Mouse (Mus musculus): ENCODE data around the gene Olfr692. TPM values are rescaled to one million over a fixed set of nuclear protein-coding genes. Genes with fewer than 3 reads are reported as not detected.

Olfr692 gene
- polyA plus RNA-seq, 1 experiment from 2014 or later = not detected

DNA sequence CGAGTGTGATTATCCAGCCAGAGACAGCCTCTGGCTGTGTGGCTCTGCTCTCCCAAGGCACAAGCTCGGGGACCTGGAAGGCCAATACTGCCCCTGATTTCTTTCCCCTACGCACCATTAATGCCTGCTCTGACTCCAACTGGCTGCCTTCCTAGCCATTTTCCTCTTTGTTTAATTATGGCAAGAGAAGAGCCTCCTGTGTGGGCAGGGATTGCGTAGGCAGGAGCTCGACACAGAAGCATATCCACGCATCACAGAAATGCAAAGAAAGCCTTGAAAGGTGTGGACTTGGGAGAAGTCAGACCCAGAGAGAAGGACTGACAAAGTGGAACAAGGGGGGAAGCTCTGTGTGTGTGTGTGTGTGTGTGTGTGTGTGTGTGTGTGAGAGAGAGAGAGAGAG lies 46.4 kb downstream of the Olfr692 start:
- Histone ChIP-seq H3K4me2 (replicated peaks; ENCODE audit: low read depth, low read length) (no peak overlapping the region), H3K27me3 (ENCODE audit: control insufficient read depth, insufficient read depth, low read length) (no peaks in the 10 kb centered on the region), H3K9ac (replicated peaks; ENCODE audit: low read depth, low read length) (no peak overlapping the region), H3K27ac (ENCODE audit: low read length) (no peak overlapping the region), H3K4me3 (ENCODE audit: low read depth, low read length) (no peak overlapping the region), H3K36me3 (ENCODE audit: control insufficient read depth, insufficient read depth, low read length) (no peaks in the 10 kb centered on the region), H3K4me1 (ENCODE audit: control insufficient read depth, insufficient read depth, low read length) (no peaks in the 10 kb centered on the region), H3K9me3 (ENCODE audit: control insufficient read depth, low read depth, low read length) (no peaks in the 10 kb centered on the region)
- ATAC-seq (ENCODE audit: insufficient number of reproducible peaks, insufficient read depth, low FRiP score, low read depth) = no peak
- WGBS = 47% methylated on average over 6 of the region's 6 CpGs

DNA sequence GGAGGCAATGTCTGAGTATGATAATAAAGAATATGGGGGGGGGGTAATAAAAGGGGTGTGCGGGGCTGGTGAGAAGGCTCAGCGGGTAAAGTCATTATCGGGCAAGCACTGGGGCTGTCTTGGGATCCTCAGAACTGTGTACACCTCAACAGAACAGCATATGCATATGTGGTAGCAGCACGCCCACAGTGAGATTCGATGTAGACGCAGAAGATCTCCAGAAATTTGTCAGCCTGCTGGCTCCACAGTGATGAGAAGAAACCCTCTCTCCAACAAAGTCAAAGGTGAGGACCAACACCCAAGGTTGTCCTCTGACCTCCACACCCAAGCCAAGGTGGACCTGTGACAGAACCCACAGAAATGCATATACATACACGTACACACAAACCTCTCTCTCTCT lies 48.5 kb downstream of the Olfr692 start:
- WGBS = 91% methylated on average over 7 of the region's 7 CpGs
- H3K27ac ChIP-seq (ENCODE audit: low read length) = no peak overlapping the region
- no peak overlapping the region for H3K9ac ChIP-seq (replicated peaks; ENCODE audit: low read depth, low read length)
- no peak overlapping the region for H3K4me2 ChIP-seq (replicated peaks; ENCODE audit: low read depth, low read length)
- ATAC-seq (ENCODE audit: insufficient number of reproducible peaks, insufficient read depth, low FRiP score, low read depth) = no peak
- no peaks in the 10 kb centered on the region for H3K4me1 ChIP-seq (ENCODE audit: control insufficient read depth, insufficient read depth, low read length)
- no peaks in the 10 kb centered on the region for H3K36me3 ChIP-seq (ENCODE audit: control insufficient read depth, insufficient read depth, low read length)
- H3K9me3 ChIP-seq (ENCODE audit: control insufficient read depth, low read depth, low read length) = no peaks in the 10 kb centered on the region
- H3K27me3 ChIP-seq (ENCODE audit: control insufficient read depth, insufficient read depth, low read length) = no peaks in the 10 kb centered on the region
- H3K4me3 ChIP-seq (ENCODE audit: low read depth, low read length) = no peak overlapping the region

DNA sequence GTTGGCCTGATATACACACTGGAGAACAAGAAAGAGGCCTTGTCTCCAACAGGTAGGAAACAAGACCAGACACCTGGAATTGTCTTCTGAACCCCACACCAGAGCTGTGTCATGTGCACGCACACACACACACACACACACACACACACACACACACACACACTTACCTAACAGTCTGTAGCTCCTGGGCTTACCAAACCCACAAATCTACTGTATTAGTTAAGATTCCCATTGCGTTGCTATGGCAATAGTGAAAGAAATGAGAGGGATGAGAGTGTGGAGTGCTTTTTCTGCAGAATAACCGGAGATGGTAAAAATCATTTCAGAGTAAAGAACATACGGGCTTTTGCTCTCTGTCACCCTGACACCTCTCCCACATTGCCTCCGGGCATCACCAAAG lies 50.1 kb downstream of the Olfr692 start:
- H3K36me3 ChIP-seq (ENCODE audit: control insufficient read depth, insufficient read depth, low read length) = no peaks in the 10 kb centered on the region
- H3K27me3 ChIP-seq (ENCODE audit: control insufficient read depth, insufficient read depth, low read length) = no peaks in the 10 kb centered on the region
- H3K27ac ChIP-seq (ENCODE audit: low read length) = no peak overlapping the region
- no peak overlapping the region for H3K9ac ChIP-seq (replicated peaks; ENCODE audit: low read depth, low read length)
- no peaks in the 10 kb centered on the region for H3K4me1 ChIP-seq (ENCODE audit: control insufficient read depth, insufficient read depth, low read length)
- H3K4me2 ChIP-seq (replicated peaks; ENCODE audit: low read depth, low read length) = no peak overlapping the region
- no peak overlapping the region for H3K4me3 ChIP-seq (ENCODE audit: low read depth, low read length)
- WGBS = 78% methylated on average over 5 of the region's 5 CpGs
- ATAC-seq (ENCODE audit: insufficient number of reproducible peaks, insufficient read depth, low FRiP score, low read depth) = no peak
- H3K9me3 ChIP-seq (ENCODE audit: control insufficient read depth, low read depth, low read length) = no peaks in the 10 kb centered on the region

Other genes with a start within 250 kb of the Olfr692 start
- not detected in 2 replicates for gene Olfr683, start 221.2 kb upstream of the Olfr692 start, polyA plus RNA-seq (2014; fragmentation: Nextera tagmentation; extraction: Ambion mirVana)
- gene Olfr684, start 204.6 kb upstream of the Olfr692 start, polyA plus RNA-seq (2014; fragmentation: Nextera tagmentation; extraction: Ambion mirVana) = not detected in 2 replicates
- not detected in 2 replicates for gene Olfr685, start 182.2 kb upstream of the Olfr692 start, polyA plus RNA-seq (2014; fragmentation: Nextera tagmentation; extraction: Ambion mirVana)
- not detected in 2 replicates for gene Olfr686, start 160.7 kb upstream of the Olfr692 start, polyA plus RNA-seq (2014; fragmentation: Nextera tagmentation; extraction: Ambion mirVana)
- not detected in 2 replicates for gene Olfr688, start 80.1 kb upstream of the Olfr692 start, polyA plus RNA-seq (2014; fragmentation: Nextera tagmentation; extraction: Ambion mirVana)
- gene Olfr689, start 57.1 kb upstream of the Olfr692 start, polyA plus RNA-seq (2014; fragmentation: Nextera tagmentation; extraction: Ambion mirVana) = not detected in 2 replicates
- not detected in 2 replicates for gene Olfr690, start 34.1 kb upstream of the Olfr692 start, polyA plus RNA-seq (2014; fragmentation: Nextera tagmentation; extraction: Ambion mirVana)
- gene Olfr691, start 26.0 kb upstream of the Olfr692 start, polyA plus RNA-seq (2014; fragmentation: Nextera tagmentation; extraction: Ambion mirVana) = not detected in 2 replicates
- gene Gm5901, start 6.8 kb downstream of the Olfr692 start, polyA plus RNA-seq (2014; fragmentation: Nextera tagmentation; extraction: Ambion mirVana) = not detected in 2 replicates
- gene Fam160a2, start 31.8 kb downstream of the Olfr692 start, polyA plus RNA-seq (2014; fragmentation: Nextera tagmentation; extraction: Ambion mirVana) = 40.3 and 41.1 TPM in 2 replicates
- gene Cnga4, start 36.3 kb downstream of the Olfr692 start, polyA plus RNA-seq (2014; fragmentation: Nextera tagmentation; extraction: Ambion mirVana) = not detected in 2 replicates
- 0.85 and 0.87 TPM in 2 replicates for gene Cckbr, start 57.5 kb downstream of the Olfr692 start, polyA plus RNA-seq (2014; fragmentation: Nextera tagmentation; extraction: Ambion mirVana)
- 113 and 121 TPM in 2 replicates for gene Cavin3, start 114.1 kb downstream of the Olfr692 start, polyA plus RNA-seq (2014; fragmentation: Nextera tagmentation; extraction: Ambion mirVana)
- 40.4 and 40.6 TPM in 2 replicates for gene Smpd1, start 186.1 kb downstream of the Olfr692 start, polyA plus RNA-seq (2014; fragmentation: Nextera tagmentation; extraction: Ambion mirVana)
- 41.8 and 47.2 TPM in 2 replicates for gene Apbb1, start 213.4 kb downstream of the Olfr692 start, polyA plus RNA-seq (2014; fragmentation: Nextera tagmentation; extraction: Ambion mirVana)
- gene Hpx, start 231.9 kb downstream of the Olfr692 start, polyA plus RNA-seq (2014; fragmentation: Nextera tagmentation; extraction: Ambion mirVana) = 0.38 and 0.46 TPM in 2 replicates